Mouse (Mus musculus) heart, postnatal 0 days (tissue): ENCODE results near the gene Itga10.

Experiments used
- CTCF ChIP-seq: IDR thresholded peaks from 2 replicates; pipeline ENCODE4 v1.5.1; 2016; ENCODE audit warnings: antibody characterized with exemption, control low read depth, low read depth
- EP300 ChIP-seq: IDR thresholded peaks from 2 replicates; pipeline ENCODE4 v1.6.1; 2016; ENCODE audit warnings: antibody characterized with exemption, low read depth

- TF ChIP-seq CTCF (peak; percentile 41), EP300 (no peak)
Measured at GRCm38 (mm10) chr3:96690298-96690697, 44.9 kb downstream of the Itga10 start.
